Mouse (Mus musculus): ENCODE data around the gene Eef1akmt2. TPM values are rescaled to one million over a fixed set of nuclear protein-coding genes. Genes with fewer than 3 reads are reported as not detected.

Gene Eef1akmt2
- polyA plus RNA-seq, 1 experiment from 2014 or later, result 37.8 TPM

- Histone ChIP-seq H3K27ac (ENCODE audit: low read depth, low read length) (no peak overlapping the region), H3K4me2 (replicated peaks; ENCODE audit: low read depth) (no peak overlapping the region), H3K9ac (ENCODE audit: low read depth, low read length) (no peak overlapping the region), H3K9me3 (ENCODE audit: control insufficient read depth) (no peaks in the 10 kb centered on the region), H3K4me3 (ENCODE audit: low read depth, low read length) (no peak overlapping the region), H3K36me3 (ENCODE audit: control insufficient read depth, insufficient read depth) (peaks cover 10% of the 10 kb centered on the region; the same call in 1 of the 2 replicates), H3K4me1 (replicated peaks; ENCODE audit: control insufficient read depth, insufficient read depth, low read length) (no peaks in the 10 kb centered on the region; the same call in 1 of the 2 replicates), H3K27me3 (replicated peaks; ENCODE audit: control insufficient read depth, insufficient read depth, low read length) (no peaks in the 10 kb centered on the region)
- no peak for TF ChIP-seq CTCF (IDR thresholded peaks at IDR 0.05; ENCODE audit: low read depth)
- 67% methylated on average over 4 of the region's 4 CpGs for WGBS
- no peak for ATAC-seq
Measured at GRCm38 (mm10) chr7:132853946-132854345, 1.5 kb upstream of the Eef1akmt2 start.

GRCm38 (mm10) chr7:132853361-132853760 lies 888 bp upstream of the Eef1akmt2 start:
- H3K4me1 ChIP-seq (replicated peaks; ENCODE audit: control insufficient read depth, insufficient read depth, low read length), result no peaks in the 10 kb centered on the region
- no peak for TF ChIP-seq CTCF (IDR thresholded peaks at IDR 0.05; ENCODE audit: low read depth)
- 77% methylated on average over 6 of the region's 6 CpGs for WGBS
- no peak overlapping the region for H3K4me2 ChIP-seq (replicated peaks; ENCODE audit: low read depth)
- H3K36me3 ChIP-seq (ENCODE audit: control insufficient read depth, insufficient read depth), result peaks cover 12% of the 10 kb centered on the region; the same call in 1 of the 2 replicates
- H3K27me3 ChIP-seq (replicated peaks; ENCODE audit: control insufficient read depth, insufficient read depth, low read length), result no peaks in the 10 kb centered on the region
- no peaks in the 10 kb centered on the region for H3K9me3 ChIP-seq (ENCODE audit: control insufficient read depth)
- ATAC-seq, result no peak
- H3K9ac ChIP-seq (ENCODE audit: low read depth, low read length), result no peak overlapping the region
- no peak overlapping the region for H3K4me3 ChIP-seq (ENCODE audit: low read depth, low read length)
- no peak overlapping the region for H3K27ac ChIP-seq (ENCODE audit: low read depth, low read length)

- no peak overlapping the region for H3K9ac ChIP-seq (ENCODE audit: low read depth, low read length)
- no peak for ATAC-seq
- no peak overlapping the region for H3K4me2 ChIP-seq (replicated peaks; ENCODE audit: low read depth)
- H3K9me3 ChIP-seq (ENCODE audit: control insufficient read depth), result no peaks in the 10 kb centered on the region
- H3K27me3 ChIP-seq (replicated peaks; ENCODE audit: control insufficient read depth, insufficient read depth, low read length), result no peaks in the 10 kb centered on the region
- no peak for TF ChIP-seq CTCF (IDR thresholded peaks at IDR 0.05; ENCODE audit: low read depth)
- no peaks in the 10 kb centered on the region for H3K4me1 ChIP-seq (replicated peaks; ENCODE audit: control insufficient read depth, insufficient read depth, low read length)
- no peak overlapping the region for H3K4me3 ChIP-seq (ENCODE audit: low read depth, low read length)
- 96% methylated on average over 3 of the region's 3 CpGs for WGBS
- peaks cover 3% of the 10 kb centered on the region; the same call in 1 of the 2 replicates for H3K36me3 ChIP-seq (ENCODE audit: control insufficient read depth, insufficient read depth)
- no peak overlapping the region for H3K27ac ChIP-seq (ENCODE audit: low read depth, low read length)
Measured at GRCm38 (mm10) chr7:132843152-132843551, 9.3 kb downstream of the Eef1akmt2 start.

GRCm38 (mm10) chr7:132842455-132842854 lies 10.0 kb downstream of the Eef1akmt2 start:
- Histone ChIP-seq H3K4me2 (replicated peaks; ENCODE audit: low read depth) (no peak overlapping the region), H3K36me3 (ENCODE audit: control insufficient read depth, insufficient read depth) (peaks cover 2% of the 10 kb centered on the region; the same call in 1 of the 2 replicates), H3K9me3 (ENCODE audit: control insufficient read depth) (no peaks in the 10 kb centered on the region), H3K27me3 (replicated peaks; ENCODE audit: control insufficient read depth, insufficient read depth, low read length) (no peaks in the 10 kb centered on the region), H3K4me3 (ENCODE audit: low read depth, low read length) (no peak overlapping the region), H3K27ac (ENCODE audit: low read depth, low read length) (no peak overlapping the region), H3K9ac (ENCODE audit: low read depth, low read length) (no peak overlapping the region), H3K4me1 (replicated peaks; ENCODE audit: control insufficient read depth, insufficient read depth, low read length) (no peaks in the 10 kb centered on the region)
- no peak for ATAC-seq
- WGBS, result 100% methylated on average over 1 of the region's 1 CpGs
- TF ChIP-seq CTCF (IDR thresholded peaks at IDR 0.05; ENCODE audit: low read depth), result no peak

GRCm38 (mm10) chr7:132841287-132841686 lies 11.2 kb downstream of the Eef1akmt2 start:
- H3K27me3 ChIP-seq (replicated peaks; ENCODE audit: control insufficient read depth, insufficient read depth, low read length), result no peaks in the 10 kb centered on the region
- H3K27ac ChIP-seq (ENCODE audit: low read depth, low read length), result no peak overlapping the region
- H3K4me3 ChIP-seq (ENCODE audit: low read depth, low read length), result no peak overlapping the region
- 75% methylated on average over 5 of the region's 5 CpGs for WGBS
- TF ChIP-seq CTCF (IDR thresholded peaks at IDR 0.05; ENCODE audit: low read depth), result no peak
- no peaks in the 10 kb centered on the region for H3K9me3 ChIP-seq (ENCODE audit: control insufficient read depth)
- no peak overlapping the region for H3K4me2 ChIP-seq (replicated peaks; ENCODE audit: low read depth)
- no peak for ATAC-seq
- H3K9ac ChIP-seq (ENCODE audit: low read depth, low read length), result no peak overlapping the region
- H3K36me3 ChIP-seq (ENCODE audit: control insufficient read depth, insufficient read depth), result peaks cover 2% of the 10 kb centered on the region; the same call in 1 of the 2 replicates
- no peaks in the 10 kb centered on the region for H3K4me1 ChIP-seq (replicated peaks; ENCODE audit: control insufficient read depth, insufficient read depth, low read length)

- Histone ChIP-seq H3K9ac (ENCODE audit: low read depth, low read length) (no peak overlapping the region), H3K4me3 (ENCODE audit: low read depth, low read length) (no peak overlapping the region), H3K9me3 (ENCODE audit: control insufficient read depth) (no peaks in the 10 kb centered on the region), H3K36me3 (ENCODE audit: control insufficient read depth, insufficient read depth) (peaks cover 37% of the 10 kb centered on the region; the same call in 1 of the 2 replicates), H3K27me3 (replicated peaks; ENCODE audit: control insufficient read depth, insufficient read depth, low read length) (no peaks in the 10 kb centered on the region), H3K27ac (ENCODE audit: low read depth, low read length) (no peak overlapping the region), H3K4me1 (replicated peaks; ENCODE audit: control insufficient read depth, insufficient read depth, low read length) (no peaks in the 10 kb centered on the region), H3K4me2 (replicated peaks; ENCODE audit: low read depth) (no peak overlapping the region)
- no peak for TF ChIP-seq CTCF (IDR thresholded peaks at IDR 0.05; ENCODE audit: low read depth)
- 57% methylated on average over 4 of the region's 4 CpGs for WGBS
- ATAC-seq, result no peak
Measured at GRCm38 (mm10) chr7:132830955-132831354, 21.5 kb downstream of the Eef1akmt2 start.

Measured in intestine, postnatal 0 days (tissue).